Mouse (Mus musculus) small intestine, adult 2 months (tissue): ENCODE results near the gene Asb8.

Source experiments
- CTCF ChIP-seq: fragments of 200-500 bp; IDR thresholded peaks from 2 replicates; pipeline ENCODE4 v1.5.1; 2012; ENCODE audit warnings: low read depth, mild to moderate bottlenecking, control low read depth, inconsistent platforms, low read length, moderate library complexity, mixed read lengths; ENCODE audit not compliant: insufficient replicate concordance, insufficient read length; ENCODE audit errors: extremely low read depth
- POLR2A ChIP-seq: fragments of 200-500 bp; IDR thresholded peaks from 2 replicates; pipeline ENCODE4 v1.6.1; 2012; ENCODE audit warnings: low read depth, mild to moderate bottlenecking, control low read depth, inconsistent platforms, low read length, moderate library complexity

DNA sequence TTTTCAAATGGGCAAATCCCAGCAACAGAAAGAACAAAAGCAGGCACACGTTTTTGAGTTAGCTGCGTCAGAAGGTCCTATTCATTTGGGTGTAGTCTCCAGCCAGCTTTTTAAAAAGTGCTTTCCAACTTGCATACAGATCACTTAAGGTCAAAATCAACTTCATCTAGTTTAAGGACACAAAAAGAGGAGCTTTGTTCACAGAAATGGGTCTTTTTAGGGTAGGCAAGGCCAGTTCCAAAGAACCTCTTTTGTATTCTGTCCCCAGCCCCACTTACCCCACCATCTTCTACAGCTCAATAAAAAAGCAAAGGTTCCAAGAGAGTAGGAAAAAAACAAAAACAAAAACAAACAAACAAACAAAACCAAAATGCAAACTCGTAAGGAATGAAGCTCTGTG, 30.8 kb downstream of the Asb8 start:
- TF ChIP-seq POLR2A (no peak), CTCF (no peak)
